Mouse (Mus musculus): ENCODE results near the gene Htr3b. TPM values are rescaled to one million over a fixed set of nuclear protein-coding genes. Genes with fewer than 3 reads are reported as not detected.

The Htr3b gene
- total and polyA plus RNA-seq, 3 experiments = not detected

- in situ Hi-C loops (cut with MboI; ENCODE audit: low pct_ligation_motif_present, low pct_unique_long_range_greater_than_20kb, low sequenced_read_pairs) (no loop called here), dilution Hi-C loops (cut with MboI; ENCODE audit: extremely low pct_ligation_motif_present, extremely low pct_unique_long_range_greater_than_20kb, low sequenced_read_pairs) (no loop called here)
- H3K9ac ChIP-seq (ENCODE audit: insufficient read depth, low read depth) = no peak within 1 kb of the TSS
- TF ChIP-seq ZNF384 (IDR thresholded peaks at IDR 0.05; ENCODE audit: low read depth, low read length) = no peak
- TF ChIP-seq TBP (conservative IDR thresholded peaks at IDR 0.05; ENCODE audit: low read depth, low read length) = no peak
- no peaks in the 10 kb centered on the region for H3K79me2 ChIP-seq (replicated peaks; ENCODE audit: control insufficient read depth, extremely low read depth, insufficient read depth, poor library complexity, severe bottlenecking)
- H3K4me1 ChIP-seq (ENCODE audit: control insufficient read depth in 1 of 2, insufficient read depth in 2 of 2) = no peaks in the 10 kb centered on the region
- H3K9me3 ChIP-seq (replicated peaks; ENCODE audit: low read length) = no peaks in the 10 kb centered on the region
- H3K27ac ChIP-seq (ENCODE audit: insufficient read depth, low read depth) = no peak within 1 kb of the TSS
- peaks cover 73% of the 10 kb centered on the region for H3K27me3 ChIP-seq (replicated peaks)
- H3K36me3 ChIP-seq (replicated peaks in 1 of 2; ENCODE audit: control insufficient read depth in 1 of 2, insufficient read depth in 1 of 2, low read length in 1 of 2) = no peaks in the 10 kb centered on the region
- H3K4me3 ChIP-seq (replicated peaks in 1 of 3; ENCODE audit: low read depth in 2 of 3, low read length in 2 of 3, poor library complexity in 1 of 3) = no peak within 1 kb of the TSS
- no peak for DNase-seq (ENCODE audit: extremely low read depth)
- no peak within 1 kb of the TSS for H3K4me2 ChIP-seq (ENCODE audit: insufficient read depth, low read depth, poor library complexity, severe bottlenecking)
These were observed 53.8 kb downstream of the Htr3b start, which contains the start of gene Htr3a for GRCm38 (mm10) chr9:48910885-48911537. Gene Htr3a, minus strand, starts transcription at chr9:48911099.

- no peak for TF ChIP-seq CTCF (conservative IDR thresholded peaks at IDR 0.05 in 1 of 2, IDR thresholded peaks at IDR 0.05 in 1 of 2; ENCODE audit: low read depth in 2 of 2, low read length in 2 of 2)
- TF ChIP-seq RAD21 (IDR thresholded peaks at IDR 0.05; ENCODE audit: low read depth, low read length) = no peak
- TF ChIP-seq TBP (conservative IDR thresholded peaks at IDR 0.05; ENCODE audit: low read depth, low read length) = no peak
- no peak for TF ChIP-seq RCOR1 (conservative IDR thresholded peaks at IDR 0.05; ENCODE audit: low read depth, low read length)
- TF ChIP-seq CHD2 (IDR thresholded peaks at IDR 0.05; ENCODE audit: low read length) = no peak
These were observed 60.4 kb downstream of the Htr3b start for GRCm38 (mm10) chr9:48904421-48904820.

GRCm38 (mm10) chr9:48903766-48904165, 61.0 kb downstream of the Htr3b start:
- Histone ChIP-seq H3K9me3 (replicated peaks; ENCODE audit: low read length) (no peaks in the 10 kb centered on the region), H3K79me2 (replicated peaks; ENCODE audit: control insufficient read depth, extremely low read depth, insufficient read depth, poor library complexity, severe bottlenecking) (no peaks in the 10 kb centered on the region), H3K36me3 (replicated peaks in 1 of 2; ENCODE audit: control insufficient read depth in 1 of 2, insufficient read depth in 1 of 2, low read length in 1 of 2) (no peaks in the 10 kb centered on the region), H3K27ac (ENCODE audit: insufficient read depth, low read depth) (no peak overlapping the region), H3K4me3 (replicated peaks in 1 of 3; ENCODE audit: low read depth in 2 of 3, low read length in 2 of 3, poor library complexity in 1 of 3) (no peak overlapping the region), H3K4me2 (ENCODE audit: insufficient read depth, low read depth, poor library complexity, severe bottlenecking) (no peak overlapping the region), H3K9ac (ENCODE audit: insufficient read depth, low read depth) (no peak overlapping the region), H3K27me3 (replicated peaks) (peaks cover 66% of the 10 kb centered on the region), H3K4me1 (ENCODE audit: control insufficient read depth in 1 of 2, insufficient read depth in 2 of 2) (peaks cover 0 to 8% of the 10 kb centered on the region in 2 experiments; a peak in 1 of 4 replicates)
- DNase-seq (ENCODE audit: extremely low read depth) = no peak
- TF ChIP-seq MEF2A (IDR thresholded peaks at IDR 0.05; ENCODE audit: borderline replicate concordance, low read depth, low read length) (no peak), CHD1 (IDR thresholded peaks at IDR 0.05; ENCODE audit: low read depth, low read length) (no peak), BHLHE40 (IDR thresholded peaks at IDR 0.05; ENCODE audit: low read depth, low read length) (no peak), JUND (conservative IDR thresholded peaks at IDR 0.05; ENCODE audit: low read depth, low read length) (no peak), E2F4 (IDR thresholded peaks at IDR 0.05; ENCODE audit: insufficient replicate concordance, low read depth, low read length) (no peak), MXI1 (IDR thresholded peaks at IDR 0.05; ENCODE audit: low read depth, low read length) (no peak), SIN3A (IDR thresholded peaks at IDR 0.05; ENCODE audit: low read length) (no peak), ETS1 (conservative IDR thresholded peaks at IDR 0.05; ENCODE audit: low read depth, low read length) (no peak), NRF1 (IDR thresholded peaks at IDR 0.05; ENCODE audit: low read depth, low read length) (no peak)
- dilution Hi-C loops (cut with MboI; ENCODE audit: extremely low pct_ligation_motif_present, extremely low pct_unique_long_range_greater_than_20kb, low sequenced_read_pairs) (no loop called here), in situ Hi-C loops (cut with MboI; ENCODE audit: low pct_ligation_motif_present, low pct_unique_long_range_greater_than_20kb, low sequenced_read_pairs) (no loop called here)

More at GRCm38 (mm10) chr9:48904421-48904820, 60.4 kb downstream of the Htr3b start:
- dilution Hi-C loops (cut with MboI; ENCODE audit: extremely low pct_ligation_motif_present, extremely low pct_unique_long_range_greater_than_20kb, low sequenced_read_pairs) = no loop called here
- DNase-seq (ENCODE audit: extremely low read depth) = no peak
- H3K4me1 ChIP-seq (ENCODE audit: control insufficient read depth in 1 of 2, insufficient read depth in 2 of 2) = peaks cover 0 to 8% of the 10 kb centered on the region in 2 experiments; a peak in 1 of 4 replicates
- H3K27me3 ChIP-seq (replicated peaks) = peaks cover 71% of the 10 kb centered on the region
- H3K4me2 ChIP-seq (ENCODE audit: insufficient read depth, low read depth, poor library complexity, severe bottlenecking) = no peak overlapping the region
- no peaks in the 10 kb centered on the region for H3K79me2 ChIP-seq (replicated peaks; ENCODE audit: control insufficient read depth, extremely low read depth, insufficient read depth, poor library complexity, severe bottlenecking)
- no peak overlapping the region for H3K27ac ChIP-seq (ENCODE audit: insufficient read depth, low read depth)
- H3K36me3 ChIP-seq (replicated peaks in 1 of 2; ENCODE audit: control insufficient read depth in 1 of 2, insufficient read depth in 1 of 2, low read length in 1 of 2) = no peaks in the 10 kb centered on the region
- H3K9me3 ChIP-seq (replicated peaks; ENCODE audit: low read length) = no peaks in the 10 kb centered on the region
- no peak overlapping the region for H3K4me3 ChIP-seq (replicated peaks in 1 of 3; ENCODE audit: low read depth in 2 of 3, low read length in 2 of 3, poor library complexity in 1 of 3)
- H3K9ac ChIP-seq (ENCODE audit: insufficient read depth, low read depth) = no peak overlapping the region
- in situ Hi-C loops (cut with MboI; ENCODE audit: low pct_ligation_motif_present, low pct_unique_long_range_greater_than_20kb, low sequenced_read_pairs) = no loop called here

All from CH12.LX (cell line).